Mouse (Mus musculus) heart, postnatal 4 days (tissue): ENCODE data around the gene Trmt2b. TPM values are rescaled to one million over a fixed set of nuclear protein-coding genes. Genes with fewer than 3 reads are reported as not detected.
"Not testable (repeated sequence)": the region's sequence is repeated elsewhere in the genome, so short reads cannot be mapped to it uniquely, and the experiment has no call there.

Source experiments
- DNase-seq: peaks from one replicate; pipeline ENCODE4 v3.0.0; 2021
- total RNA-seq, 2 experiments: library from RNA; stranded (reverse); gene quantifications; 2 replicates each; pipeline ENCODE4 v1.2.3; 2021

The Trmt2b gene
- total RNA-seq, 2 experiments from 2014 or later = 43.0 to 51.6 TPM

DNA sequence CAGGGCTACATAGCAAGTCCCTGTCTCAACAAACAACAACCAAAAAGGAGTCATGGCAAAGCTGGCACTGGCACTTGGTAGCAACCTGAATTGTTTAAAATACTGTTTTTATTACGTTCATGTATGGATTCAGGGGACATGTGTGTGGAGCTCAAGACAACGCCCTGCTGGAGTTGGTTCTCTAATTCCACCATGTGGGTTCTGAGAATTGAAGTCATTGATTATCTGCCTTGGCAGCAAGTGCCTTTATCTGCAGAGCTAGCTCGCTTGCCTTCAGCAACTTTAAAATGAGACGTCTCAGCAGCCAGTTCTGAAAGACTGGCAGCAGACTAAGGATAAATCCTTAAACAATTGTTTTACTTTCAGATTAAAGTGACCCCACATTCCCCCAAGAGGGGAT, 58.6 kb downstream of the Trmt2b start:
- no peak for DNase-seq

DNA sequence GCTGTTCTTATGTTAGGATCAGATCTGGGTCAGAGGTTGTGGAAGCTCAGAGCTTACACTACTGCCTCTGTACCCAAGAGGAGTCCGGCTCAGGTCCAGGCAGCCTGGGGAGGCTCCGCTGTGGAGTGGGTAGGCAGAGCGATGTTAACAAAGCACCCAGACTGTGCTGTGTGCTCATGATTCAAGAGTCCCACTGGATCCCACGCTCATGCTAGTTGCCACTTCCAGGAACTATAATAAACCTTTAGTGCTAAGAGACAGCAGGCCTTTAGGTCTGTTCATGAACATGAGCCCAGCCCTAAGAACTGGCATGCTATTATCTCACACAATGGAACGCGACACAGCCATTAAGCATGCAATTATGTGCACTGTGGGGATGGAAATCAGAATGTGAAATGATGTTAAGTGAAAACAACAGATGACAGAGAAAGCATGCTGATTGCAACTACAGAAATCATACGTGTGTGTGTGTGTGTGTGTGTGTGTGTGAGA, 65.6 kb downstream of the Trmt2b start:
- no peak for DNase-seq

GRCm38 (mm10) chrX:134208491-134208890, 68.3 kb downstream of the Trmt2b start:
- DNase-seq = no peak

- not testable (repeated sequence) for DNase-seq
Observed at GRCm38 (mm10) chrX:134187201-134187600, 89.6 kb downstream of the Trmt2b start, which contains the start of gene Arl13a. Gene Arl13a (plus strand): TSS chrX:134187501.

DNA sequence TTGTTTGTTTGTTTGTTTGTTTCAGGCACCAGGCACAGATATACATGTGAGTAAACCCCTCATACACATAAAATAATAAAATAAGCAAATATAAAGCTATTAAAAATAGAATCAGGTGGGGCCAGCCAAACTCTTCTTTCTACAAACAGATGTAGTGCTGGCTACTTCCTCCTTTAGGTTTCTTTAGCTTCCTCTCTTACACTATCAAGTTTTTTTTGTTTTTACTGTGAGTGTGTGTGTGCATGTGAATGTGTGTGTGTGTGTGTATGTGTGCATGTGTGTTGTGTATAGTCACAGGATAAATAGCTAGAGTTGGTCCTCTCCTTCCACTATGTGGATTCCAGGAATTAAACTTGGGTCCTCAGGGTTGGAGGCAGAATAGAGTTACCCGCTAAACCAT, 102.1 kb downstream of the Trmt2b start:
- DNase-seq = no peak

Other genes with a start within 250 kb of the Trmt2b start
- gene Cstf2, start 217.8 kb downstream of the Trmt2b start, total RNA-seq = 10 to 100 TPM; 28.7 to 29.2 TPM
- gene Xkrx, start 114.9 kb downstream of the Trmt2b start, total RNA-seq = 1 to 10 TPM in 1 of 2 experiments, under 1 TPM in 1; 0.83 to 1.4 TPM
- gene Arl13a, start 89.5 kb downstream of the Trmt2b start, total RNA-seq = not detected
- under 1 TPM in 1 of 2 experiments, not detected in 1; 0.88 TPM for gene Nox1, start 55.0 kb downstream of the Trmt2b start, total RNA-seq
- 10 to 100 TPM; 15.5 to 17.0 TPM for gene Tmem35a, start 18.2 kb upstream of the Trmt2b start, total RNA-seq
- gene Cenpi, start 31.1 kb upstream of the Trmt2b start, total RNA-seq = 10 to 100 TPM; 15.7 to 17.1 TPM
- gene Drp2, start 127.6 kb upstream of the Trmt2b start, total RNA-seq = under 1 TPM; 0.45 to 0.74 TPM
- not detected for gene Taf7l, start 199.5 kb upstream of the Trmt2b start, total RNA-seq